Mouse (Mus musculus): ENCODE results near the gene Serinc4.

The Serinc4 gene

DNA sequence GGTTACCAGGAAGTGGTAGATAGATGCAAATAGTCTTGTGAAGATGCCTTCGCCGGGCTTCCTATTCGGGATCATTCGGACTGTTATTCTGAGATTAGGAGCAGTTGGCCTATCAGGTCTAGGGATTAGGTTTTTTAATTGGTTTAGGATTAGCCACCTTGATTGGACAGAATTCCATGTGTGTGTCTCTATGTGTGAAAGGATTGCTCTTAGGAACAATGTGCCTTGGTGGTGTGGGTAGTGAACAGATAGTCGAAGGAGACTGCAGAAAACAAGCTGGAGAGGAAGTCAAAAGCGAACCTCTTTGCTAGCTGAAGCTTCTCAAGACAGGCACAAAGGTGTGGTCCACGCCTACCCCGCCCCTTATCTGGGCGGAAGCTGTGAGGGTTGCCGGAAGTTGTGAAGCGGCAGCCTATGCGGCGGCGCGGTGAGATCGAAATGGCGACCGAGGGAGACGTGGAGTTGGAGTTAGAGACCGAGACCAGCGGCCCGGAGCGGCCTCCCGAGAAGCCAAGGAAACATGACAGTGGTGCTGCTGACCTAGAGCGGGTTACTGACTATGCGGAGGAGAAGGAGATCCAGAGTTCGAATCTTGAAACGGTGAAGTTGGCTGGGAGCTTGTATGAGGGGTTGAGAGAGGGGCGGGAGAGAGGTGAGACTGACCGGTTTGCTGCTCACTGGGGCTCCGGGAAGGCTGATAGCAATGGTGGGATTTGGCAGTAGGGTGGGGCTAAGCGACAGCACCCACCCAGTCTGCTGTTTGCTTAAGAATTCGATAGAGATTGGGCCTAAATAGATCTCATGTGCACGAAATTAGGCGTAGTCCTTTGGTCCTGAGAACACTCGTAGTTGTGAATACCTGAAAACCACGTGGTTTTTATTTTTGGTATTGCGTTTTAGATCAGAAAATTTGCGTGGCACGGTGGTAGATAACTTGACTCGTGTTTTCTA is at the start of gene Serinc4:
Gene Serinc4, minus strand, starts transcription at position 90 of the 951 bp plus-strand sequence.
- WGBS, result 3% methylated on average over 41 of the region's 41 CpGs

DNA sequence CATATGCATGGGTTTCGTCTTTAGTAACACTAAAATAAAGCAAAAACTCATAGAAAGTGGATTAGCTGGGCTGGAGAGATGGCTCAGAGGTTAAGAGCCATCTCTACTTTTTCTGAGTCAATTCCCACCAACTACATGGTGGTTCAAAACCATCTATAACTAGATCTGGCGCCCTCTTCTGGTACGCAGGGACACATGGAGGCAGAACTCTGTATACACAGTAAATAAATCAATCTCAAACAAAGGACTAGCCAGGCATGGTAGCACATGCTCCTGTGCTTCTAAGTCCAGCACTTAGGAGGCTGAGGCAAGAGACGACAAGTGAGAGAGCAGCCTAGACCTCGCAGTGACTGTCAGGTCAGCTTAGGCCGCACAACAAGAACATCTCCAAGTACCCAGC is 45.0 kb upstream of the Serinc4 start:
- 93% methylated on average over 3 of the region's 6 CpGs for WGBS

DNA sequence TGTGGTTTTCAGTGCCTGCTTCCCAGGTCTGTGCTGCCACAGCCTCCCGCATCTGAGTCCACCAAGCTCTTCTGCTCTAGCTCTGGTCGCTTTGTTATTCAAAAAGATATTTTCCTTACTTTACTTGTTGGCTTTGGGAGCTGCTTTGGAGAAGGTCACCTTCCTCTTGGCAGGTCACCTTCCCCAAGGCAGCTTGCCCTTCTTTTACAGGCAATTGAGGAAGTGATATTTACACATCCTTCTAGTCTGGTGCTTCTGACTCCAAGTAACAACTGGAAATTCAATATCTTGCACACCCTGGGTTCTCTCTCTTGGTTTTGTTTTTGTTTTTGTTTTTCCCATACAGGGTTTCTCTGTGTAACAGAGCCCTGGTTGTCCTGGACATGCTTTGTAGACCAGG is 27.8 kb upstream of the Serinc4 start:
- 87% methylated on average over 2 of the region's 2 CpGs for WGBS

DNA sequence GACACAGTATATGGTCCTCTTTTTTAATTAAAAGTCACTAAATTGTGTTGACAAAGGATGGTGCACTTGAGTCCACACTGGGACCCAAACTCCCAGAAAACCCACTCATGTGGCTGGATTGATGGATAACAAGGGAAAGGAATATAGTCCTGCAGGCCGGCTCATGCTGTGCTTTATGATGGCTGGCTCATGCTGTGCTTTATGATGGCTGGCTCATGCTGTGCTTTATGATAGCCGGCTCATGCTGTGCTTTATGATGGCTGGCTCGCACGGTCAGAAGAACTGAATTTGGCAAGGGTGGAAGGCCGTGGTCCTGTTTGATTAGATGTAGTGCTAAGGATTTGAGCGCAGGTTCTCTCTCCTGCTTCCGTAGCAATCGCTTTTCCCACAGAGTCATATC is 27.0 kb upstream of the Serinc4 start:
- WGBS, result 65% methylated on average over 8 of the region's 8 CpGs

DNA sequence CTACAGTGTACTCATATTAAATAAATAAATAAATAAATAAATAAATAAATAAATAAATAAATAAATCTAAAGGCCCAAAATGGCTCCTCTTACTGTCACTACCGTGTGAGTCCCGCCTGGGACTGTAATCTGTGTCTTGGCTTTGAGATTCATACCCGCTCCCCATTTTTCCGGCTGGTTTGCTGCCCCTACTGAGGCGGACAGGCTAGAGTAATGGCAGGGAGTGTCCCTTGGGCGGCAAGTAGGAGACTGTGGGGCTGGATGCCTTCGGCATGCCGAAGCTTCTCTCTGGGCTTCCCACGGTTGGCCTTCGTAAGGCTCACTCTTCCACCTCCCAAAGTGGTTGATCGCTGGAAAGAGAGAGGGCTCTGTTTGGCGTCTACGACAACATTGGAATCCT is 24.3 kb upstream of the Serinc4 start:
- 89% methylated on average over 13 of the region's 13 CpGs for WGBS

DNA sequence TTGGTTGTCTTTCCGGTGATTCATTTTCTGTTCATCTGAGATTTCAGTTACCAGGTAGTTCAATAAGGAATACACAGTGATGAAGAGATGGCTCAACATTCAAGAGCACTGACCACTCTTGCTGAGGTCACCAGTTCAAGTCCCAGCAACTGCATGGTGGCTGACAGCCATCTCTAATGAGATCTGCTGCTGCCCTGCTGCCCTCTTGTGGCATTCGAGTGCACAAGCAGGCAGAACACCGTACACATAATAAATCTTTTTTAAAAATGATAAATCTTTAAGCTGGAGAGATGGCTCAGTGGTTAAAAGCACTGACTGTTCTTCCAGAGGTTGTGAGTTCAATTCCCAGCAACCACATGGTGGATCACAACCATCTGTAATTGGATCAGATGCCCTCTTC is 23.9 kb upstream of the Serinc4 start:
- WGBS, result 57% methylated on average over 3 of the region's 3 CpGs

DNA sequence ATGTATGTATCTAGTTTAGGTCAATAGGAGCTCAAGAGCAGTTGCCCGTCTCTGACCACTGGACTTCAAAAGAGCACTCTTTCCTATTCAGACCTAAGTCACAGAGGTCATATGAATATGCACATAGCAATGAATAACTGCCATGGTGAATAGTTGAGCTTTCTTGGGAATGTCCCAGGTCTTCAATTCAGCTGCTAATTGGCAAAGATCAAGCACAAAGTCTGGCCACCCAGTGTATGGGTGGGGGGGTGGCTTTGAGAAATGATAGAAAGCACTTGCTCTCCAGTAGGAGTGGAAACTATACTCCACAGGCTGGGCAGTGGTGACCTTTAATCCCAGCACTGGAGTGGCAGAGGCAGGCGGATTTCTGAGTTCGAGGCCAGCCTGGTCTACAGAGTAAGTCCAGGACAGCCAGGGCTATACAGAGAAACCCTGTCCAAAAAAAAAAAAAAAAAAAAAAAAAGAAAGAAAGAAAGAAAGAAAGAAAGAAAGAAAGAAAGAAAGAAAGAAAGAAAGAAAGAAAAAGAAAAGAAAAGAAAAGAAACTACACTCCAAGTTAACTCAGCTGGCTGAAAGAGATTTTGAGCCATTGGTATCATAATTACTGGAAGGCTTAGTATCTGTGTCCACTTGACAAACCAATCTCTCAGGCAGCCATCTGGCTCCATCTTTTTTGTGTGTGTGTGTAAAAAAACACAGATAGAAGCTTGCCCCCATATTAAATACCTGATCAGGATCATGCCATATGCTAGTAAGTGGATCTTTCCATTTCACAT is 21.1 kb upstream of the Serinc4 start:
- WGBS, result 84% methylated on average over 3 of the region's 3 CpGs

DNA sequence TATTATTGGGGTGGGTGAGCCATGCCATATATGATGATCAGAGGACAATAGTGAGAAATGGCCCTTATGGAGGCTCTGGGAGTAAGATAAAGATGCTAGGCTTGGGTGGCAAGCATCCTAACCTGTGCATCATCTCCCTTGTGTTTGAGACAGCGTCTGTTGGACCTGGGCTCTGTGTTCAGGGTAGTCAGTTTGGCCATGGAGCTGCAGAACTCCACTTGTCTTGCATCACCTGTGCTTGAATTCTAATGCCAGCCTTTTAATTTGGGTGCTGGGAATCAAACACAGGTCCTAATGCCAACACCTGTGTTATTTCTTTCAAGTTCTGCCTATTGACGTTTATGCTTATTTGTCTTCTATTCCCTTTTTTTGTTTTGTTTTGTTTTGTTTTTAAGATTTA is 18.7 kb upstream of the Serinc4 start:
- WGBS, result 98% methylated on average over 2 of the region's 2 CpGs

DNA sequence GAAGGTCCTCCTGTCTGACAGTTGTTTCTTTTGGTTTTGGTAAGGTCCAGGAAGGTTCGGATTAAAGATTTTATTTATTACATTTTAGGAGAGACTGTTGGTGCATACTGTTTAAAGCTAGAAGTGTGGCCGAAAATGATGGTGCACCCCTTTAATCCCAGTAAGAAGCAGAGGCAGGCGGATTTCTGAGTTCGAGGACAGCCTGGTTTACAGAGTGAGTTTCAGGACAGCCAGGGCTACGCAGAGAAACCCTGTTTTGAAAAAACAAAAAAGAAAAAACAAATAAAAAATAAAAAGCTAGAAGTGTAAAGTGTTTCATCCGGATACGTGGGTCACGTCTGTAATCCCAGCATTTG is 17.6 kb upstream of the Serinc4 start:
- WGBS, result 33% methylated on average over 8 of the region's 8 CpGs

DNA sequence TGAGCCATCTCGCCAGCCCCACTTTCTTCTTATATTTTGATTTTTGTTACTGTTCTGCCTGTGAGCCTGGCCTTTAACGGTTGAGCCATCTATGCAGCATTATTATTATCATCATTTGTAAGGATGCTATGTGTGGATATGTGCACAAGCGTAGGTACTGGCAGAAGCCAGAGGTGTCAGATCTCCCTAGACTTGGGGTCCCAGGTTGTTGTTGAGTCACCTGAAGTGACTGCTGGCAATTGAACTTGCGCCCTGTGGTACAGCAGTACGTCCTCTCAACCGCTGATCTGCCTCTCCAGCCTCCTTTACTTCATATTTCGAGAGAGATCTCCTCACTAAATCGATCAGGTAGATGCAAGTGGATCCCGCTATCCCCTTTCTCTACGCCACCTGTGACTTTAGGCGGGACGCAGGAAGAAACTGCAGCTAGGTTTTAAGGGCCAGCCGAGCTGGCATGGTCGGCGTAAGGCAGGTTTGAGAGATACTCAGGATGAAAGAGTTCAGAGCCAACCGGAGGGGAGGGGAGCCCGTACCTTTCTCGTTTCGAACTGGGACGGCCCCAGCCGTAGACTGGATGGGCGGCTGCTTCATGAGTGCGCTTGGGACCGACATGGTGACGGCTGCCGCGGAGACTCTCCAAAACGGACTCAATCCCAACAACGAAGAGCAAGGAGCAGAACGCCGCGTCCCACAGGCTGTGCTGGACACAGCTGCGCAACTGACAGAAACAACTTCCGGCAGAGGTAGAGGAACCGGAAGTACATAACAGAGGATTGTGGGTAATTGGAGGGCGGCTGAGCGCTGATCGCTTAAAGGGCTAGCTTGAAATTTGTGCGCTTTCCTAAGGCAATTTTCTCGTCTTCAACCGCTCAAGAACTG is 17.0 kb upstream of the Serinc4 start, which contains the start of gene Mfap1b:
Gene Mfap1b, minus strand, starts transcription at position 767 of the 879 bp plus-strand sequence.
- WGBS, result 5% methylated on average over 41 of the region's 41 CpGs

DNA sequence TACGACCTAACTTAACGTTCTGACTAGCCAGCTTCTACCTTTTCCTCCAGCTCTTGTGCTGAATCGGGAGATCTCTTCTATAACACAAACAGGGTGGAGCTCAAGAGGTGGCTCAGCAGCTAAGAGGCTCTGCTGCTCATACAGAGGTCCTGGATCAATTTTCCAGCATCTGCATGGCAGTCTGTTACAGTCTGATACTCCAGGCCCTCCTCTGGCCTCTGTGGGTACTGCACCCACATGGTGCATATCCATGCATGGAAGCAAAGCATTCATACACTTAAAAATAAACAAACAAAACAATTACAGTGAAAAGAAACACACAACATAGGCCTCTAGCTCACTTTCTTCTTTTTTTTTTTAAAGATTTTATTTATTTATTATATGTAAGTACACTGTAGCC is 16.2 kb upstream of the Serinc4 start:
- WGBS, result 100% methylated on average over 3 of the region's 3 CpGs

DNA sequence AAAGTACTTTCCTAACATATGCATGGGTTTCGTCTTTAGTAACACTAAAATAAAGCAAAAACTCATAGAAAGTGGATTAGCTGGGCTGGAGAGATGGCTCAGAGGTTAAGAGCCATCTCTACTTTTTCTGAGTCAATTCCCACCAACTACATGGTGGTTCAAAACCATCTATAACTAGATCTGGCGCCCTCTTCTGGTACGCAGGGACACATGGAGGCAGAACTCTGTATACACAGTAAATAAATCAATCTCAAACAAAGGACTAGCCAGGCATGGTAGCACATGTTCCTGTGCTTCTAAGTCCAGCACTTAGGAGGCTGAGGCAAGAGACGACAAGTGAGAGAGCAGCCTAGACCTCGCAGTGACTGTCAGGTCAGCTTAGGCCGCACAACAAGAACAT is 12.4 kb upstream of the Serinc4 start:
- WGBS, result 79% methylated on average over 2 of the region's 6 CpGs

DNA sequence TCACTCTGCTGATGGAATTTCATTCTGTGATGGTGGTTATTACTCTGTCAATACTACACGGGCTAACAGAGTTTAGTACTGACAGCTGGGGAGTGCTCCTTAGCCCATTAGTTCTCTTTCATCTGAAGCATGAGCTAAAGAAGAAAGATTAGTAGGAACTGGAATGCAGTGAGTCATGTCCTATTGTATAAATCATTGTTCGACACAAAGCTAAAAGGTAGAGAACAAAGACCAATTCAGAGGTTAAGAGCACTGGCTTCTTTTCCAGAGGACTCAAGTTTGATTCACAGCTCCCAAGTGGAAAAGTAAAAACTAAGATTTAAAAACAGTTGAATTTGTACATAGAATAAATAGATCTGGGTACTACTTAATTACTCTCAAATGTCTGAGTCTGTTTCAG is 3.5 kb upstream of the Serinc4 start:
- WGBS, result 61% methylated on average over 2 of the region's 2 CpGs

DNA sequence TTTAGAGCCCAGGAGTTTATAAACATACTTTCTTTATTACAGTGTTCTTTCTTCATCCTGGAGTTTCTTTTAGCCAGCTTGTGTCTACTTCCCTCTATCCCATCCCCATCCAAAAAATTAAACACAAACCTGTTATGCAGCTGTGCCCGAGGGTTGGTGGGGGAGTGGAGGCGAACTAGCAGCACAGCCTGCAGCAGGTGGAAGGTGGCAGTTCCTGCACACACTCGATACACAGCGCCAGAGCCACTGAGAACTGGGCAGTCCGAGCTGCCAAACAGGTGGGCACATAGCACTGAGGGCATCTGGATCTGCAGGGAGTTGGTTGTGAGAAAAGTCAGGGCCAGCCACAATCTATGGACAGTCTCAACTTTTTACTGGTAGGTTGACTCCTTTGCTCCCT is 1.0 kb downstream of the Serinc4 start:
- WGBS, result 80% methylated on average over 5 of the region's 5 CpGs

DNA sequence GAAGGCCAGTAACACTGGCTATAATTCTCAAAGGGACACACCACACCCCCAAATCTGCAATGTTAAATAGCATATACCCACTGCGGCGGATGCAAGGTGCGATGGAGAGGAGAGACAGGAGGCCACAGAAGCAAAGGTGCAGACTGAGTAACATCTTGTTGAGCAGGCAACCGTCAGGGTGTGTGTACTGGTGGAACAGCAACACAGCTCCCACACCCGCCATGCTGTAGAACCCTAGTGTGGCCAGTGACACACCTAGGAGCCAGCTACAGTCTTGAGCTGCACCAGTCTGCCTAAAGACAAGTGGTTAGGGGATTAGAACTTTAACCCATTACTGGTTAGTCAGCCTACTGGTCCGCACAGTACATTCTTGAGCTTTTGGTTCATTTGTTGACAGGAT is 2.7 kb downstream of the Serinc4 start:
- 85% methylated on average over 6 of the region's 6 CpGs for WGBS

DNA sequence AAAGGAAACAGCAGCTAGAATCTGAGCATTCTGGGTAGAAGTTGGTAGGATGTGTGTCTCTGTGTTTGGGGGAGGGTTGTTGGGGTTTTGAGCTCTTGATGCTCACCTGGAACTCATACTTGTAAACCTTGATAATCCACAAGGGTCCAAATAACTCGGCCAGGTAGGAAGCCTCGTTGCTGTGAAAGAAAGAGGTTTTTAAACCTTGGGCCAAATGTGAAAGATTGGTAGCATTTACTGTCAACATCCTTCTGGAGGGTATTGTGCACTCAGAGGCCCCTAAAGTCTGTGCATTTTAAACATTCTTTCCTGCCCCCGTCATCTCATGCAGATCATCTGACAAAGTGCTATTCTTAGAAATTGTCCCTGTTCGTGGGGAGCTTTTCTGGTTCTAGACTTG is 3.6 kb downstream of the Serinc4 start, which contains the start of gene Hypk:
Gene Hypk, plus strand, starts transcription at position 301 of the 400 bp plus-strand sequence.
- 48% methylated on average over 4 of the region's 4 CpGs for WGBS

DNA sequence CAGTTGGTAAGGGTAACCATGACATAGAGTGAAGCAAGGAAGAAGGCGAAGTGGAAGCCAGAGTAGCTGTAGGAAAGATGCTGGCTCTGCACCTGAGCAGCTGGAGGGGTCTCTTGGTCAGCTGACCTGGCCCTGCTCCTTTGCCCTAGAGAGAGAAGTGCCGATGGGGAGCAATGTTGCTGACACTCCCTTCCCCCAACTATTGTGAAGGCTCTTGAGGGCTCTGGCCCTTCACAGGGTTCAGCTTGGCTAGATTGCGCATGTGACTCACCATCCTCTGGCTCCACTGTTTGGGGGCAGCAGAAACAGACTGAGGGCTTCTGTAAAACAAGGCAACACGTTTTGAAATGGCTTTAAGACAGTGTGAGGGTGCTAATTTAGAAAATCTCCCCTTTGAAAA is 4.2 kb downstream of the Serinc4 start:
- 68% methylated on average over 4 of the region's 4 CpGs for WGBS

DNA sequence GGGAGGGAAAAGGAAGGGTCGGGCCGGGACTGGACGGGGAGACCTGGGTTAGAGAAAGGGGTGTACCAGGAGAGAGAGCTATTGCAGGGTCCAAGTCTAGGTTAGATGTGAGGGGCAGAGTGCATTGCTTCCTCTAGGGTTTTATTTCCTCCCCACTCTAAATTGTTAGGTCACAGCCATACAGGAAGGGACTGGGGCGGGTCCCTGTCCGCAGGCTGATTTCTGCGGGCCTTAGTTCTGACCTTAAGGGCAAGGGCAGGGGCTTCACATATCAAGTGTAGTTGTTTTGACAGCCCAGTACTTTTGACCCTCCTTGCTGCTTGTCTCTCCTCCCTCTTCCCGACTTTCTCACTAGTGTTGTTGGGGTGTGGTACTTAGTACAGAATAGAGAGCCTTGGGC is 6.5 kb downstream of the Serinc4 start:
- WGBS, result 4% methylated on average over 7 of the region's 7 CpGs

DNA sequence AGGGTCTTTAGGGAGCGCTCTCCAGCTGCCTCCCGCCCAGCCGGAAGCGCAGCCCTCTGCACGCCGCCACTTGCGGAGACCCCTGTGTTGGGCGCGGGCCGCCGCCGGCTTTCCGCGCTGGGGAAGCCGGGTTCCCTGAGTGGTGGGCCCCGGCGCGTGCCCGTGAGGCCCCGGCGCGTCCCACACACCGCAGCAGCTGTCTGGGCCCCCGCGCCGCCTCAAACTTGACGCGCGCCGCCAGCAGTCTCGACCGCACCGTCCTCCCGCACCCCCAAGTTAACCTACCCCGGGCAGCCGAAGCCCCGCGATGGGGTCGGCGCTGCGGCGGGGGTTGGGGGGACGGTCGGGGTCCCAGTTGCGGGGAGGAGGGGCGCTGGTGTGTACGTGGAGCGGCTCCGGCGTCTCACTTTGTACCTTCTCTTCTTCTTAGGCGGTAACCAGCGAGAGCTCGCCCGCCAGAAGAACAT is 7.0 kb downstream of the Serinc4 start:
- WGBS, result 0% methylated on average over 45 of the region's 54 CpGs

DNA sequence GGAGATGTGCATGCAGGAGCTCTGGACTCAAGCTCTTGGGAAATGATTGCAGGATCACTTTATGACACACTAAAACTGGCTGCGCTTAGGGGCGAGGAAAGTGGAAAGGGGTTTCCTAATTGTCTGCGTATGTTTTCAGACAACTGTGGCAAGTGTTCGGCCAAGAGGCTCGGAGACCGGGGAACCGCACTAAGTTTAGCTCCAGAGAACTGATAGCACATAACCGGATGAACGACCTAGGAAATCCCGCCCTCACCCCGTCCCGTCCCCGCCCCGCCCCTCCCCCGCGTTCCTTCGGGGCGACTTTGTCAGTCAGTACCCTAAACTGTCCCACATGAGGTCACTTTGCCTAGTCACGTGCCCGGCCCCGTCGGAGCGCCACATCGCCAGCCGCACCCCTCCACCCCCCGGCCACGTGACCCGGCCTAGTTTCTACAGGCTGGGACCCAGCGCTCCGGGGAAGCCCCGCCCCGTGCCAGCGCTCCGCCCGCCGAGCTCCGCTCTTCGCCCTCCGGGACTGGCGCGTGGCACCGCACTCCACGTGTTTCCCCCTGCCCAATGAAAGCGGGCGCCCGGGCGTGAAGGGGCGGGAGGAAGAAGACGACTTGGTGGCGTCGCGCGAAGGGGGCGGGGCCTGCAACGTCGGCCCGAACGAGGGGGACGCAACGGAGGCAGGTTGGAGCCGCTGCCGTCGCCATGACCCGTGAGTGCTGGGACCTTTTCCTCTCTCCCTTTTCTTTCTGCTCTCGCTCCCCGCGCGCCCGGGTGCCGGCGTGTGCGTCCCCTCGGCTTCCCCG is 7.6 kb downstream of the Serinc4 start, which contains the start of gene Serf2:
Gene Serf2, plus strand, starts transcription at position 457 of the 797 bp plus-strand sequence.
- under 1% methylated on average over 74 of the region's 74 CpGs for WGBS

DNA sequence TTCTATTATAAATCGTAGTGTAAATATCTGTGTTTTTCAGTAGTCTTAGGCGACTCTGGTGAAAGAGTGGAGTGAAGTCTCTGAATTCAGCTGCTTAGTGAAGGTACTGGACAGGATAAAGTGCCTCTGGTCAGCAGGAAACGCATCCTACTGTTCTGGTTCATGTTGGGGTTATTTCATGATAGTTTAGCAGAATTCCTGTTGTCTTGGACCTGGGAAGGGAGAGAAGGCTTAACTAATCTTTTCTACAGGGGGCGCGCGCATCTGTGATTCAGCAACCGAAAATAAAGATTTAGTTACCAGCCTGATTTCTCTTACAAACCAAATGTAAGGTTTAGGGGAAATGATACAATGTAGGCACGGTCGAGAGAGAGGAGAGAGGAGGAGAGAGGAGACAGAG is 8.4 kb downstream of the Serinc4 start:
- WGBS, result 11% methylated on average over 9 of the region's 9 CpGs

Data from cerebral cortex, adult 2 months (tissue).